Mouse (Mus musculus) right cerebral cortex, postnatal 4 days (tissue): ENCODE data around the gene Rnf19b.

ENCODE experiments used
- DNase-seq: peaks from one replicate; pipeline ENCODE4 v3.0.0-alpha.2; 2022

Gene Rnf19b

GRCm38 (mm10) chr4:129058207-129059092 lies at the start of gene Rnf19b:
Gene Rnf19b, plus strand, starts transcription at chr4:129058271.
- DNase-seq, result peak; percentile 43

- no peak for DNase-seq
These were observed 49.4 kb upstream of the Rnf19b start for GRCm38 (mm10) chr4:129008672-129009071.

- DNase-seq, result no peak
These were observed 48.5 kb upstream of the Rnf19b start for GRCm38 (mm10) chr4:129009521-129009920.

- DNase-seq, result peak; percentile 24
These were observed 46.4 kb upstream of the Rnf19b start for GRCm38 (mm10) chr4:129011604-129012121.

- DNase-seq, result no peak
These were observed 44.8 kb upstream of the Rnf19b start for GRCm38 (mm10) chr4:129013151-129013864.

- no peak for DNase-seq
These were observed 41.7 kb upstream of the Rnf19b start for GRCm38 (mm10) chr4:129016329-129016728.

- DNase-seq, result no peak
These were observed 40.9 kb upstream of the Rnf19b start for GRCm38 (mm10) chr4:129017150-129017549.

- no peak for DNase-seq
These were observed 39.2 kb upstream of the Rnf19b start for GRCm38 (mm10) chr4:129018788-129019435.

GRCm38 (mm10) chr4:129019788-129020187 lies 38.3 kb upstream of the Rnf19b start:
- no peak for DNase-seq

GRCm38 (mm10) chr4:129020454-129020853 lies 37.6 kb upstream of the Rnf19b start:
- DNase-seq, result peak; percentile 69

- DNase-seq, result no peak
These were observed 36.6 kb upstream of the Rnf19b start for GRCm38 (mm10) chr4:129021426-129021825.

GRCm38 (mm10) chr4:129021886-129022285 lies 36.2 kb upstream of the Rnf19b start:
- DNase-seq, result no peak

GRCm38 (mm10) chr4:129023884-129024283 lies 34.2 kb upstream of the Rnf19b start:
- DNase-seq, result no peak

- DNase-seq, result no peak
These were observed 33.3 kb upstream of the Rnf19b start for GRCm38 (mm10) chr4:129024775-129025174.

- DNase-seq, result no peak
These were observed 32.4 kb upstream of the Rnf19b start for GRCm38 (mm10) chr4:129025707-129026106.

GRCm38 (mm10) chr4:129030746-129031145 lies 27.3 kb upstream of the Rnf19b start:
- no peak for DNase-seq

- DNase-seq, result no peak
These were observed 26.6 kb upstream of the Rnf19b start for GRCm38 (mm10) chr4:129031408-129031965.

GRCm38 (mm10) chr4:129032133-129032962 lies 25.7 kb upstream of the Rnf19b start:
- no peak for DNase-seq

- DNase-seq, result peak; percentile 18
These were observed 24.8 kb upstream of the Rnf19b start for GRCm38 (mm10) chr4:129032963-129033951.

GRCm38 (mm10) chr4:129034224-129034623 lies 23.8 kb upstream of the Rnf19b start:
- DNase-seq, result no peak
